Mouse (Mus musculus) small intestine, adult 10 weeks (tissue): ENCODE results near the gene Gm21830. TPM values are rescaled to one million over a fixed set of nuclear protein-coding genes. Genes with fewer than 3 reads are reported as not detected.

Source experiments
- polyA plus RNA-seq: library from polyadenylated mRNA; stranded (reverse); fragments of 350-450 nt; fragmentation: Illumina TruSeq; extraction: RNeasy Lipid Tissue Mini Kit (QIAGEN cat#74804); gene quantifications from one replicate; pipeline ENCODE4 v1.2.3, GENCODE M21; 2014; ENCODE audit warnings: low replicate concordance

Gm21830 gene
- polyA plus RNA-seq = not detected

DNA sequence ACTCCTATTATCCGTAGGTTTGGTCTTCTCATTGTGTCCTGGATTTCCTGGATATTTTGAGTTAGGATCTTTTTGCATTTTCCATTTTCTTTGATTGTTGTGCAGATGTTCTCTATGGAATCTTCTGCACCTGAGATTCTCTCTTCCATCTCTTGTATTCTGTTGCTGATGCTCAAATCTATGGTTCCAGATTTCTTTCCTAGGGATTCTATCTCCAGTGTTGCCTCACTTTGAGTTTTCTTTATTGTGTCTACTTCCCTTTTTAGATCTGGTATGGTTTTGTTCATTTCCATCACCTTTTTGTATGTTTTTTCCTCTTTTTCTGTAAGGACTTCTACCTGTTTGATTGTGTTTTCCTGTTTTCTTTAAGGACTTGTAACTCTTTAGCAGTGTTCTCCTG, at the start of gene Gm21830:
TSS of gene Gm21830 (plus strand) at position 301 of the 400 bp plus-strand sequence.

DNA sequence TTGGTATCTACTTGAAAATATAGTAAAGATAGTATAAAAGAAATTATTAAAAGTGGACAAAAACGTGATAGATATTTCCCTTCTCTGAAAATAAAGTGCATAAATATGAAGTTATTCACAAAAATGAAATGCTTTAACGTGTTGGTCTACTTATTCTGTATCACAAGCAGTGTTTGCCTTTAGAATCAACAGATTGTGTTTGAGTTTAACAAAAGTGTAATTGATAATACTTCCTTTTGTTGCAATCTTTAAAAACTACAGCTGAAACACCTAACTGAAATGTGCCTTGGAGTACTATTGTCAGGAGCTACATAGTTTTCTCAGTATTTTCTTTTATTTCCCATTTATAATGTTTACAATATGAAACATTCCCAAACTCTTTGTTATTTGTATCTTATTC, 19.6 kb downstream of the Gm21830 start, which contains the start of gene Gm26727:
TSS of gene Gm26727 (minus strand) at position 101 of the 400 bp plus-strand sequence.

DNA sequence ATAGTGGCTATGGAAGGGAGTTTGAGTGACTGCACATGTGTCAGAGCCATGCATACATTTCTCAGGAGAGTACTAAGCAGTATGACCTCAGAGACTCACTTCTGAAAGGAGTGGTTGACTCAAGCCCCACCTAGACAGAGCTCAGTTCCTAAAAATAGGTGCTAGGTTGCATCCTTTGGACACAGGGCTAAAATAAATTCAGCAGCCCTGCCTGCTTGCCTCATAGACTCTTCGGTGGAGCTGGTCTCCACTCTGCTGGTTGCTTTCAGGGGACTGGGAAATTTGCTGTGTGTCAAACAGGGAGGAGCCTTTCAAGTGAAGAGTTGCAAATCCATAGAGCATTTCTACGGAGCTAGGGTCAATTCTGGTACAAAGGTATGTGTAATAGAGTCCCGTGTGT, 32.3 kb downstream of the Gm21830 start, which contains the start of gene Xirp2:
TSS of gene Xirp2 (plus strand) at position 223 of the 400 bp plus-strand sequence.

Other genes starting within 250 kb of the Gm21830 start
- not detected for gene Gm26727, start 19.5 kb downstream of the Gm21830 start, polyA plus RNA-seq
- gene Xirp2, start 32.3 kb downstream of the Gm21830 start, polyA plus RNA-seq = not detected
- 1.5 TPM for gene B3galt1, start 152.1 kb downstream of the Gm21830 start, polyA plus RNA-seq